Mouse (Mus musculus) ovary, postnatal 10 days (tissue): ENCODE measurements around the gene Nudt1.
"Not testable (repeated sequence)": the region's sequence is repeated elsewhere in the genome, so short reads cannot be mapped to it uniquely, and the experiment has no call there.

Source experiments
- DNase-seq: peaks from one replicate; pipeline ENCODE4 v3.0.0; 2022; ENCODE audit warnings: low spot score

Nudt1 gene

GRCm38 (mm10) chr5:140342880-140343279 is 21.4 kb downstream of the Nudt1 start:
- DNase-seq = no peak

DNA sequence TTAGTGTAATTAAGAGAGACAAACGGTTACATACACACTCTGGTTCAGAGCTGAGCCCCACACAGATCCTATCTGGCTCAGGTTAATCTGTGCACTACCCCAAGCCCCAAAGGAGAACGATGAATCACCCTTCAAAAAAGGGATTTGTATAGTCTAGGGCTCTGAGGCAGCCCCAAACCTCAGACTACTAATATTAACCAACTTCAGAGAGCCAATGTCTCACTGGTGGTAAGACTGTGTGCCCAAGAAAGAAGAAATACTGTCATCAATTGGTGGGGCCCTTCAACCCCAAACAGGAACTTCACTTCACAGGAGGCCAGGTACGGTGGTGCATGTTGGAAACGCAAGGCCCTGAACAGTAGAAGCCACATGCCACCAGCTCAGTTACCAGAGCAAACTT is 23.8 kb downstream of the Nudt1 start:
- DNase-seq = no peak

- DNase-seq = no peak
Measured at GRCm38 (mm10) chr5:140346050-140346449, 24.6 kb downstream of the Nudt1 start.

DNA sequence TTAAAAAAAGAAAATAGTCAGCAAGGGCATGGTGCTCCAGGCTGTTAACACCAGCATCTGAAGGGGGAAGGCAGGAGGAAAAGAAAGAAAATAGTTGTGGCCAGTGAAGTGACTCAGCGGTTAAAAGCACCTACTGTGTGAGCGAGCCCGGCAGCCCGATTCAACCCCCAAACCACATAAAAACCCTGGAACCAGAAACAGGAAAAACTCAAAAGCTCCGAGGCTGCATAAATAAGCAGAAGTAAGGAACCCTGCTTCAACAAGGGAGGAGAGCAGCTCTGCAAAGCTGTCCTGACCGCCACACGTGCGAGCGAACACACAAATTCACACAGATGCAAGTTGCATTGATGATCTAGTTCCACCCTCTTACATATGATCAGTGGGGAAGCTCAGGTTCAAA is 28.4 kb downstream of the Nudt1 start:
- DNase-seq = no peak

DNA sequence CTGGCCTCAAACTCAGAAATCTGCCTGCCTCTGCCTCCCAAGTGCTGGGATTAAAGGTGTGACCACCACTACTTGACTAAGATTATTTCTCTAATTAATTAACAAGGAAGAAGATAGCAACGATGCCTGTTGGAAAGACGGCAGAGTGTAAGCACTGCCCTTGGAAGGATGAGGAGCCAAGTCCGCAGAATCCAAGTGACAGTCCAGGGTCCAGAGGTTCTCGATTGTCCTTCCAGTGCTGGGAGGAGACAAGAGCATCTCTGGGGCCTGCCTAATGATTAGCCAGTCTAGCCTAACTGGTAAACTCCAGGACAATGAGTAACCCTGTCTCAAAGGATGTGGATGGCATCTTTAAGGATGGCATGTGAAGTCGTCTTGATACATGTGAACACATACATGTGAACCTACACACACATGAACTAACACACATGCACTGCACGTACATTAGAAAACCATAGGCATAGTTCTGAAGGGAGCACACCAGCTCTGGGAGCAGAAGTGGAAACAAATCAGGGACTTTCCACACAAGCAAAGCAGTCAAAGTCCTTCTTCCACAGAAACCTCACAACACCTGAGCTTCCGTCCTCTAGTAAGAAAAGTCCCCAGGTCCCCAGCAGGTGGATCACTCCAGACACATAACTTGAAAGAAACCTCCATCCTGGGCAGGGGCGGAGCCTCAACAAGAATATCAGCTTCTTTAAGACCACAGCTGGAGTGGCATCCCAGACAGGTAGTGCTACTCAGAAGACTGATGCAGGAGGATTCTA is 29.5 kb downstream of the Nudt1 start:
- DNase-seq = no peak

DNA sequence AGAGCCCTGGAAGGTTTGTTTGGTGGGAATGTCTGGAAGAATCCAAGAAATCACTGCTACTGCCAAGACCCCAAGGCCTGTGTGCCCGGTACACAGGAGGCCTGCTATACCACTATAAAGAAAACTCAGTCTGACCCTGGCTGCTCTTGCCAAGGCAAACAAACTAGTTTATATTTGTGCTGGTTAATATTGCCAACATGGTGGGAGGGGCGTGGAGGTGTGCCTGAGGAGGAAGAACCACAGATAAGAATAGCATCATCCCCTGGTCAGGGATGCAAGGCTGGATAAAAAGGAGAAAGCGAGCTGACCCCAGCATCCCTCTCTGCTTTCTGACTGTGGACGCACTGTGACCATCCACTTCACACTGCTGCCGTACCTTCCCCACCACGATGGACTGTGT is 30.9 kb downstream of the Nudt1 start:
- DNase-seq = no peak

GRCm38 (mm10) chr5:140355934-140356333 is 34.5 kb downstream of the Nudt1 start:
- DNase-seq = no peak

- no peak for DNase-seq
Measured at GRCm38 (mm10) chr5:140357466-140357865, 36.0 kb downstream of the Nudt1 start.

DNA sequence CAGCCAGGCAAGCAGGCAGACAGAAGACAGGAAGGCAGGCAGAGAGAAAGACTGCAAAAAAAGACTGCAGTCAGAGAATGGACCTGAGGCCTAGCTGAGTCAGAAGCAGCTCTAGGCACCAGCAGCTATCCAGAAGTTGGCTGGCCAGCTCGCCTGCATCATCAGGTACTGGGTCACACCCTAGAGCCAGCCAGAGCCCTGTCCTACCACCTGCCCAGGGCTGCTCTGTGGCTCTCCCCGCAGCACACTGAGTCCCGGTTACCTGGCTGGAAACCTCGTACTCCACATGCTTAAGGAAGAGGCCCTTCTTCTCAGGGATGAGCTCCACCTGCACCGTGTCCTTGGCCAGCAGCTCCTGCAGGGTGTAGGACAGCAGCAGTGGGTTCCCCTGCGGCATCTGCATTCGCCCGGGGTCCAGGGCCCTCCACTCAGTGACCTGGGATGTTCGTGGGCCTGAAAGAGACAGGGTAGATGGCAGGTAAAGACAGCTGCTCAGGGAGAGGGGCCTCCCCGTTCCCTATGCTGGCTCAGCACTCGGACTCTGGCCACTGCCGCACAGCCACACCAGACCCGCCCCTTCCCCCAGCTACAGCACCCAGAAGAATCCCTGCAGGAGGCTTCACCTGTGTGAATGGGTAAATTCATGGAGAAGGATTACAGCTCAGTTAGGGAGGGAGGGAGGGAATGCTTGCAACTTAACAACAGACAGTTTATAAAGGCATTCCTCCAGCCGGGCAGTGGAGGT is 38.6 kb downstream of the Nudt1 start:
- DNase-seq = no peak

DNA sequence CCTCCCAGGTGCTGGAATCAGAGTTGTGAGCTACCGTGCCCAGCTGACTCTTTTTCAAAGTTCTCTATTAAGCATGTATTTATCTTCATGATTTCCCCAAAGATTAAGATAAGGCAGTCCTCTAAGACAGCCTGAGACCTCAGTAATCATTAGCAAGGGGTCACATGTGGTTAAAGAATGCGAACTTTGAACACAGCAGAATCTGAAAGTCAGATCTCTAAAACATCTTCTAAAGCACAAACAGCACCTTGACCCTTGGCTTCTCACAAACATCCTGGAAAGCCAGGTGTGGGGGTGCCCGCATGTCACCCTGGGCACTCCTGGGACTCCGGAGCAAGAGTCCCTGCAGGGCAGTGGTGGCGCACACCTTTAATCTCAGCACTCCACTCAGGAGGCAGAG is 43.0 kb downstream of the Nudt1 start:
- DNase-seq = no peak

DNA sequence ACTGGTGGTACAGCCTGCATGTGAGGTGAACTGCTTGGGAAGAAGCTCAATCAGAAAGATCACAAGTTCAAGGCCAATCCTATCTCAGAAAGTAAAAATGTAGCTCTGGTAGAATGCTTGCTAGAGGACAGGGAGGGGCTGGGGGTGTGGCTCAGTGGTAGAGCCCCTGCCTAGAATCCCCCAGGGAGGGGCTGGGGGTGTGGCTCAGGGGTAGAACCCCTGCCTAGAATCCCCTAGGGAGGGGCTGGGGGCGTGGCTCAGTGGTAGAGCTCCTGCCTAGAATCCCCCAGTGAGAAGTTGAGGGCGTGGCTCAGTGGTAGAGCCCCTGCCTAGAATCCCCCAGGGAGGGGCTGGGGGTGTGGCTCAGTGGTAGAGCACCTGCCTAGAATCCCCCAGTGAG is 46.7 kb downstream of the Nudt1 start:
- DNase-seq = not testable (repeated sequence)

DNA sequence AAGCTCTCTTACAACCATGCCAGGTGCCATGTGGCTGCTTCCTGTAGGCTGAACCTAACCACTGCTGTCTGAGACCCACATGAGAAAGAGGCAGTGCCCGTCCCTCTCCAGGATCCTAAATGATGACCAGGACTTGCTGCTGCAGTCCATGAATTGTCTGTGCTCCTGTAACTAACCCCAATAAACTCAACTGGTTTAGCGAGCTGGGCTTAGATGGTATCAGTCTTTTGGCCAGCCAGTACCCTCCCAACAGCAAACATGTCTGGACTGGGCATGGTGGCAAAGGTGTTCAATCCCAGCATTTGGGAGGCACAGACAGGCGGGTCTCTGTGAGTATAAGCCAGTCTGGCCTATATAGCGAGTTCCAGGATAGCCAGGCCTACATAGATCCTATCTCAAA is 47.5 kb downstream of the Nudt1 start:
- DNase-seq = no peak

- DNase-seq = no peak
Measured at GRCm38 (mm10) chr5:140369466-140369865, 48.0 kb downstream of the Nudt1 start.

GRCm38 (mm10) chr5:140370446-140371254 is 49.2 kb downstream of the Nudt1 start:
- no peak for DNase-seq

DNA sequence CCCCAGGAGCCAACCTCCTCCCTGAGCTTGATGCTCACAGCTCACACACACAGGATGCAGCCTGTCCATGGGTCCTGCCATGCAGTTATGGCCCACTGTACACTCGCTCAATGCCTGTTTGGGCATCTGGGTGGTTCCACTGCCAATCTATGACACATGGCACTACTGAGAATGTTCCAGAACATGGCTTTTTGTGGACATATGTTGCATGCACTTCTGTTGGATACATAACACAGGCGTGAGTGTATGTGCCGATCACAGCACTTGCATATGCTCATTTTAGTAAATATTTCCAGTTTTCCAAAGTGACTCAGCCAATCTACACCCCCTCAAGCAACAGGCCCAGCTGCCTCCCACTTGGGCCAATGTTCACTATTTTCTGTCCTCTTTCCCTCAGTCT is 50.2 kb downstream of the Nudt1 start:
- no peak for DNase-seq

DNA sequence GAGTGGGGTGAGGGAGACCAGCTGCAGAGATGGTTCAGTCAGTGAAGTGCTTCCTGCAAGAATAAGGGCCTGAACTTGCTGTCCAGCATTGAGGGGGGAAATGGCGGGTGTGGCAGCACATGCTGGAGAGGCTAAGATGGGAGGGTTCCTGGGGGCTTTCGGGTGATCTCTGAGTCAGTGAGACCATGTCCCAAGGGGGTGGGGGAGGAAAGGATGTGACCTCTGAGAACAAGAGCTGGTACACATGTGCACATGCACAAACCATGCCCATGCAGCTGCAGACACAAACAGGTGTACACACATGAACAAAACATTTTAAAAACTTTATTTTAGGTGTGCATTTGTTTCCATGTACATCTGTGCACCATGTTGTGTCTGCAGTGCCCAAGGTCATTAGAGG is 52.3 kb downstream of the Nudt1 start:
- DNase-seq = no peak

DNA sequence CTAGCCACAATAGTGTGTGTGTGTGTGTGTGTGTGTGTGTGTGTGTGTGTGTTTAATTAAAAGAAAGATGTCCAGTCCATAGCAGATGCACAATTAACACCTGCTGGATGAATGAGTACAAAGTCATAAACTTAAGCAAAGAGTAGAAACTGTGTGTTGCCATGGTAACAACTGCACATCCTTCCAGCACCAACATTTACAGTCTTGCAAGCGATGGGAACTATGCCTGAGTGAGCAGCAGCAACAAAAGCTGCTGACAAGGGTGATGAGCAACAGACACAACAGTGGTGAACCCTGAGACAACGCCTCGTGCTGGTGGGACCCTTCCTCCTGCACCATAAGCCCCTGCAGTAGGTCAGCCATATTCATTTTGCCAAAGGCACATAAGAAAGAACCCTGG is 52.8 kb downstream of the Nudt1 start:
- no peak for DNase-seq

DNA sequence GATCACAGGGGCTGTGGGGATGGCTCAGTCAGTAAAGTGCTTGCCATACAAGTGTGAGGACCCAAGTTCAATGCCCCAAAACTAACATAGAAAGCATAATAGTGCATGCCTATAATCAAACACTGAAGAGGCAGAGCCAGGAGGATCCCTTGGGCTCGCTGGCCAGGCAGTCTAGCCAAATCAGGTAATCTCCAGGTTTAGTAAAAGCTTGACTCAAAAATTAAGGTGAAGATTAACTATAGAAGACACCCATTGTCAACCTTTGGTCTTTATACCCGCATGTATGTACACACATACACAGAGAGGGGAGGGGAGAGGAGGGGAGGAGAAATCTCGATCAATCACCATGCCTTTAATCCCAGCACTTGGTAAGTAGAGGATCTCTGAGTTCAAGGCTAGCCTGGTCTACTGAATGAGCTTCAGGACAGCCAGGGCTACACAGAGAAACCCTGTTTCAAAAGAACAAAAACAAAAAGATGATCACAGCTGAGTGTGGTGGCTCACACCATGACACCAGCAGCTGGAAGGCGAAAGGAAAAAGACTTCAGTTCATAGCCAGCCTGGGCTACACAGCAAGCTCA is 53.9 kb downstream of the Nudt1 start:
- DNase-seq = no peak

DNA sequence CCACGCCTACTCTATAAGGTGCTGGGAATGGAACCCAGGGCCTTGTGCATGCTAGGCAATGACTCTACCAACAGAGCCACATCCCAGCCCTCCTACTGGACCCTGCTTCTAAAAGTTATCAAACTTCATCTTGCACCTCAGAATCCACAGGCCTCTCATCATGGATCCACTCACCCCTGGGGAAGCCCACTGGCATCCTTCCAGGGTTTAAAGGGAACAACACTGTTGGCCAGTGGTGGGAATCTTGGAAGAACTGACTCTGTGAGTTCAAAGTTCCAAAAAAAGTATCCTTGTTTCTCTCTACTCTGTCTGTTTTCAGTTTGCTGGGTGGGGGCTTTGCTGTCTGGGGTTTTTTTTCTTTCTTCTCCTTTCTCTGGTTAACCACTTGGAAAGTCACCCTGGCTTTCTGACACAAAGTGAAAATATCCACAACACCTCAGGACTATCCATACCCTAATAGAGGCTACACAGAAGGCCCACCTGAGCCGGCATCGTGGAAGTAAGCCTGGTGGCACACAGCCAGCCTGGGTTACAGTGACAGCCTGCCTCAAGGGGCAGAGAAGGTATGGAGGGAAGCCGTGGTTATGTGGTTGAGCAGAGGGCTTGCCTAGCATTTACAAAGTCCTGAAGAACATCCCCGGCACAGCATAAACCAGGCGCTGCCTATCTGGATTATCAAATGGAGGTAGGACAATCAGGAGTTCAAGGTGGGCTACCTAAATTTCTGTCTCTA is 56.8 kb downstream of the Nudt1 start:
- no peak for DNase-seq

DNA sequence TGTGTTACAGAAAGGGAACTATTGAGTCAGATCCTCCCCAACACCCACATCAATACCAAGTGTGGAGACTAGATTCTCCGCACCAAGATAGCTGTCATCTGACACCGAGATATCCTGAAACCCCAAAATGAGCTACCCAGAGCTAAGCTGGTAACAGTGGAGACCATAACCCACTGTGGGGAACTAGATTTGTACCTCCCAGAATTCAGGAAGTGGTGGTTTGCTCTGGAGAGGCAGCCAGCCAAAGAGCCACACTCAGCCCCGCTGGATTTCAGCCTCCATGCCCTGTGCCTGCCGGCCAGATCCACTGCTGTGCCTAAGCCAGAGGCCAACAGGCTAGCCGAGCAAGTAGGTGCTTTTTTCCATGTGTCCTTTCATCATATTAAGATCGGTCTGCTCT is 57.8 kb downstream of the Nudt1 start:
- DNase-seq = no peak

GRCm38 (mm10) chr5:140381156-140381555 is 59.7 kb downstream of the Nudt1 start:
- no peak for DNase-seq

DNA sequence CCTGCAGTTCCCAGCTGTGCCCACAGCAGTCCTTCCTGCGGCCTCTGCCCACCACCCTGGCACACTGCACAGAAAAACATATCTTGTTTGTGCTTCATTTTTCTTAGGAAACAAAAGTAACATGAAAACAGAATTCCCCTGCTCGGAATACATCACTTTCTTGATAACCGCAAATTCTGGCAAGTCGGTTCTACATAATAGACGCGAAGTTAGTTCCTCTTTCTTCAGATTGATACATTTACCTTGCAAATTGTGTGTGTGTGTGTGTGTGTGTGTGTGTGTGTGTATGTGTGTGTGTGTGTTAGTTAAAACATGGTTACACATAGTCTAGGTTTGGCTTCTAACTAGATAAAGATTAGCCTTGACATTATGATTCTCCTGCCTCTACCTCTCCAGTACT is 61.2 kb downstream of the Nudt1 start:
- DNase-seq = no peak
